Mouse (Mus musculus) liver, postnatal 0 days (tissue): ENCODE measurements around the gene Mrps6. TPM values are rescaled to one million over a fixed set of nuclear protein-coding genes. Genes with fewer than 3 reads are reported as not detected.

ENCODE experiments used
- ATAC-seq: fragments of 200-750 bp; cut with Nextera tagmentation; 2 replicates; pipeline ENCODE4 v1.8.0; 2017; ENCODE audit warnings: mild to moderate bottlenecking, moderate library complexity
- DNase-seq: peaks from one replicate; pipeline ENCODE4 v3.0.0-alpha.2; 2016
- H3K27ac ChIP-seq: fragments of 300-500 bp; sonication (generic); 2 replicates; pipeline ENCODE4 v1.5.1; 2014; ENCODE audit warnings: antibody characterized with exemption, moderate library complexity, mild to moderate bottlenecking, low read depth
- H3K27me3 ChIP-seq: fragments of 300-500 bp; sonication (generic); 2 replicates; pipeline ENCODE4 v1.6.1; 2014; ENCODE audit warnings: low read length, control low read depth, mixed read lengths; ENCODE audit not compliant: insufficient read depth
- H3K36me3 ChIP-seq: fragments of 300-500 bp; sonication (generic); replicated peaks from 2 replicates; pipeline ENCODE4 v1.6.1; 2014; ENCODE audit warnings: mild to moderate bottlenecking, control low read depth, low read length, moderate library complexity, mixed read lengths; ENCODE audit not compliant: insufficient read depth
- H3K4me1 ChIP-seq: fragments of 300-500 bp; sonication (generic); 2 replicates; pipeline ENCODE4 v1.6.1; 2014; ENCODE audit warnings: antibody characterized with exemption, mild to moderate bottlenecking, control low read depth; ENCODE audit not compliant: insufficient read depth
- H3K4me2 ChIP-seq: fragments of 300-500 bp; sonication (generic); 2 replicates; pipeline ENCODE4 v1.6.1; 2014; ENCODE audit warnings: low read depth, mild to moderate bottlenecking, low read length, moderate library complexity, mixed read lengths
- H3K4me3 ChIP-seq: fragments of 300-500 bp; sonication (generic); 2 replicates; pipeline ENCODE4 v1.5.1; 2014; ENCODE audit warnings: low read depth, low read length
- H3K9ac ChIP-seq: fragments of 300-500 bp; sonication (generic); replicated peaks from 2 replicates; pipeline ENCODE4 v1.6.1; 2014; ENCODE audit warnings: mild to moderate bottlenecking, moderate library complexity
- H3K9me3 ChIP-seq: fragments of 300-500 bp; sonication (generic); 2 replicates; pipeline ENCODE4 v1.6.1; 2016; ENCODE audit warnings: mild to moderate bottlenecking, control low read depth, low read length, mixed read lengths
- CTCF ChIP-seq: sonication (generic); IDR thresholded peaks from 2 replicates; pipeline ENCODE4 v1.5.1; 2016; ENCODE audit warnings: antibody characterized with exemption, low read depth
- EP300 ChIP-seq: IDR thresholded peaks from 2 replicates; pipeline ENCODE4 v1.6.1; 2016; ENCODE audit warnings: antibody characterized with exemption, low read depth, mild to moderate bottlenecking
- WGBS: fragments of 180-500 bp; shearing (Covaris S2); extraction: QIAGEN DNeasy Blood & Tissue Kit; methylation state at CpG from one replicate; pipeline ENCODE4 v1.1.7; 2014; ENCODE audit not compliant: insufficient replicate concordance; 5-methylcytosine and 5-hydroxymethylcytosine counted together
- polyA plus RNA-seq: library from polyadenylated mRNA; unstranded; fragments of >200 nt; fragmentation: Nextera tagmentation; extraction: Ambion mirVana; gene quantifications from 2 replicates; pipeline ENCODE4 v1.2.1, GENCODE M21; 2015

Mrps6 gene
- polyA plus RNA-seq, 1 experiment from 2014 or later = 41.4 TPM

DNA sequence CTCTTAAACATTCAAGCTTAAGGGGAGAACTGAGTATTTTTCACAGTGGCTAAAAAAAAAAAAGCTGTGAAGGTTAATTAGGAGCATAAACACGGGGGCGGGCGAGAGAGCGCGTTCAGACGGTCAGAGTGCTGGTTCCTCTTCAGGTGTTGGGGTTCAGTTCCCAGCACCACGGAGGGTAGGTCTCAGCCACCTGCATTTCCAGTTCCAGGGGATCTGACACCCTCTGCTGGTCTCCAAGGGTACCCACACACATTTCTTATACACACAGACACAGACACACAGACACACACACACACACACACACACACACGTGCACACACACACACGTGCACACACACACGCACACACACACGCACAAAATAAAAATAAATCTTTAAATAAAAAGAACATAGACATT is 18.1 kb upstream of the Mrps6 start:
- H3K27ac ChIP-seq = no peak overlapping the region
- no peak for ATAC-seq
- H3K4me2 ChIP-seq = no peak overlapping the region
- no peak for DNase-seq
- no peak for TF ChIP-seq EP300
- no peak for TF ChIP-seq CTCF
- H3K4me3 ChIP-seq = no peak overlapping the region
- H3K36me3 ChIP-seq = no peaks in the 10 kb centered on the region
- no peaks in the 10 kb centered on the region for H3K27me3 ChIP-seq
- no peaks in the 10 kb centered on the region for H3K9me3 ChIP-seq
- H3K4me1 ChIP-seq = peaks cover 2% of the 10 kb centered on the region; the same call in 1 of the 2 replicates
- no peak overlapping the region for H3K9ac ChIP-seq
- WGBS = 91% methylated on average over 11 of the region's 11 CpGs

DNA sequence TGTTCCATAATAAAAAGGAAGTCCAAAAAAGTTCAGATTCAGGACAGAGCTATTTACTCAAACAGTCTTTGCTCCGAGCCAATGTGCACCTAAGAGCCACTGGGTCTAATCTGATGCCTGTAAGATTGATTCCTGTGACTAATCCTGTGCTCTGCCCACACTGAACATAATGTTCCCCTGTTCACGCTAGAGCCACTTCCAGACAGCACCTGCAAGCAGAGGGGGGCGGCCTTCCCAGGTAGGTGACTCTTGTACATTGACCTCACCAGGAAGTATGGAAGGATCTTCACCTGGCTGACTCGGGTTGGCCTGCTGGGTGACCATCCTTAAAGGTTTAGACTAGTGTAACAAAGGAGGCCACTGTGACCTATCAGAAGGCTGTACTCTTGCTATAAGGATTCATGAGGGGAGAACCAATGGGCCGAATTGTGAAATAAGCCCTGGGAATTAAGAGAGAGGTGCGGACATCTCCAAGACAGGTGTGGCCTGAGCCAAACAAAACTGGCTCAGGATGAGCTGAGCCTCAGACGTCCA is 6.2 kb upstream of the Mrps6 start:
- H3K36me3 ChIP-seq = no peaks in the 10 kb centered on the region
- no peak overlapping the region for H3K4me3 ChIP-seq
- no peak overlapping the region for H3K4me2 ChIP-seq
- H3K9ac ChIP-seq = no peak overlapping the region
- no peaks in the 10 kb centered on the region for H3K4me1 ChIP-seq
- 71% methylated on average over 7 of the region's 7 CpGs for WGBS
- no peak overlapping the region for H3K27ac ChIP-seq
- no peak for TF ChIP-seq CTCF
- TF ChIP-seq EP300 = no peak
- no peak for ATAC-seq
- no peaks in the 10 kb centered on the region for H3K27me3 ChIP-seq
- H3K9me3 ChIP-seq = no peaks in the 10 kb centered on the region
- no peak for DNase-seq

DNA sequence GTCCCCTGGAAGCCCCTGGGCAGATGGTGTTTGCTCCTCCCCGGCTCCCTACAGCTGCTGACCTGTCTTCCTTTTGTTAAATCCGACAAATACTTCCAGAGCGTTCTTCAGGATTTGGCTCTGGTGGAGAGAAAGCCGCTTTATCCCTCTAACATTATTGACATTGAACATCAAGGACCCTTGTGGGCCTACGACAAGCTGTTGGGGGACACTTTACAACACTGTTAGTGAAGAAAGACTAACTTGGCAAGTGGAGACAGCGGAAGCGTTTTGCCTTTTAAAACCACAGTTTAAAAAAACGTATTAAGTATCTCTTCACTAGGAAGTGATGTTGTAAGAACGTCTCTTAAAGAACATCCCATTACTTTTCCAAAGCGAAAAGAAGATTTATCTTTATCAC is 5.5 kb upstream of the Mrps6 start:
- Histone ChIP-seq H3K27ac (no peak overlapping the region), H3K4me1 (0 out of 2 replicates have a peak, but pooled peaks cover 2% of the 10 kb centered on the region), H3K4me2 (no peak overlapping the region), H3K36me3 (no peaks in the 10 kb centered on the region), H3K9me3 (no peaks in the 10 kb centered on the region), H3K27me3 (no peaks in the 10 kb centered on the region), H3K9ac (no peak overlapping the region), H3K4me3 (no peak overlapping the region)
- TF ChIP-seq EP300 (no peak), CTCF (no peak)
- no peak for DNase-seq
- ATAC-seq = no peak
- WGBS = 73% methylated on average over 10 of the region's 10 CpGs

DNA sequence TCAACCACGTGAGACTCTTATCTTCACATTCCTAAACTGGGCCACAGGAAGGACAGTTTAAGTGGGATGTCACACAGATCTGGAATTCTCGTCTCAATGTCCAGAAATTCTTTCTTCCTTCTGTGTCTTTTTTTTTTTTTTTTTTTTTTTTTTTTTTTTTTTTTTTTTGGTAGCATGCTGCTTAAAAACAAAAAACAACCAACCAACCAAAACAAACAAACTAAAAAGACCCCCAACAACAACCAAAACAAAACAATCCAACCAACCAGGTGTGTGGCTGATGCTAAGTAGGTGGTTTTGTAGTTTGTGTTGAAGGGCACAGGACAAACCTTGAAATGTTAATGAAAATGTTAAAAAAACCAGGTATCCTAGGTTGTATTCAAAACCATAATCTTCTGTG is 1.4 kb upstream of the Mrps6 start:
- no peak for TF ChIP-seq EP300
- TF ChIP-seq CTCF = no peak

DNA sequence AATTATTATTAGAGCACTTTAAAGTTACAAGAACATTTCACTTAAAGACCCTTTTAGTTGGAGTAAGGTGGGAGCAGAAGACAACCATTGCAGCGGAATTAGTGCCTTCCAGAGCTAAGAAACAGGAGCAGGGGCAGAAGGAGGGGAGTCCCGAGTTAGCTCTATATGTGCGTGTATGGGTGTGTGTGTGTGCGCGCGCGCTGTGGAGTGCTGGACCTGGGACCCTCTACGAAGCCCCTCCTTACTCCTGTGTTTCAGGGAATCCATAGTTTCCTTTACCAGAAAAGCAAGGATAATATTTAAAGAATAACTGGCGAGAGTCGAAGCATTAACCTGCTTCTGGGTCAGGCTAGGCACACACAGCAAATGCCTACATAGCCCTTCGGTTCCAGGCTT is 616 bp upstream of the Mrps6 start:
- DNase-seq (no peak), ATAC-seq (no peak)
- 0 out of 2 replicates have a peak, but pooled peaks cover 2% of the 10 kb centered on the region for H3K27me3 ChIP-seq
- H3K9ac ChIP-seq = peak overlapping the region; percentile 77
- H3K36me3 ChIP-seq = peaks cover 3% of the 10 kb centered on the region
- peak overlapping the region; percentile 74 for H3K4me3 ChIP-seq
- H3K27ac ChIP-seq = peak overlapping the region; percentile 78; the same call in 1 of the 2 replicates
- H3K4me2 ChIP-seq = peak overlapping the region; percentile 95
- TF ChIP-seq CTCF (no peak), EP300 (no peak)
- WGBS = 5% methylated on average over 11 of the region's 11 CpGs
- peaks cover 17% of the 10 kb centered on the region; the same call in 1 of the 2 replicates for H3K4me1 ChIP-seq
- no peaks in the 10 kb centered on the region for H3K9me3 ChIP-seq

More for the DNA sequence above, 1.4 kb upstream of the Mrps6 start:
- DNase-seq (no peak), ATAC-seq (no peak)
- no peak overlapping the region for H3K4me2 ChIP-seq
- WGBS = 49% methylated on average over 2 of the region's 2 CpGs
- H3K27ac ChIP-seq = no peak overlapping the region
- no peak overlapping the region for H3K9ac ChIP-seq
- H3K27me3 ChIP-seq = 0 out of 2 replicates have a peak, but pooled peaks cover 2% of the 10 kb centered on the region
- no peak overlapping the region for H3K4me3 ChIP-seq
- H3K36me3 ChIP-seq = no peaks in the 10 kb centered on the region; the same call in none of the 2 replicates
- peaks cover 17% of the 10 kb centered on the region; the same call in 1 of the 2 replicates for H3K4me1 ChIP-seq
- no peaks in the 10 kb centered on the region for H3K9me3 ChIP-seq

DNA sequence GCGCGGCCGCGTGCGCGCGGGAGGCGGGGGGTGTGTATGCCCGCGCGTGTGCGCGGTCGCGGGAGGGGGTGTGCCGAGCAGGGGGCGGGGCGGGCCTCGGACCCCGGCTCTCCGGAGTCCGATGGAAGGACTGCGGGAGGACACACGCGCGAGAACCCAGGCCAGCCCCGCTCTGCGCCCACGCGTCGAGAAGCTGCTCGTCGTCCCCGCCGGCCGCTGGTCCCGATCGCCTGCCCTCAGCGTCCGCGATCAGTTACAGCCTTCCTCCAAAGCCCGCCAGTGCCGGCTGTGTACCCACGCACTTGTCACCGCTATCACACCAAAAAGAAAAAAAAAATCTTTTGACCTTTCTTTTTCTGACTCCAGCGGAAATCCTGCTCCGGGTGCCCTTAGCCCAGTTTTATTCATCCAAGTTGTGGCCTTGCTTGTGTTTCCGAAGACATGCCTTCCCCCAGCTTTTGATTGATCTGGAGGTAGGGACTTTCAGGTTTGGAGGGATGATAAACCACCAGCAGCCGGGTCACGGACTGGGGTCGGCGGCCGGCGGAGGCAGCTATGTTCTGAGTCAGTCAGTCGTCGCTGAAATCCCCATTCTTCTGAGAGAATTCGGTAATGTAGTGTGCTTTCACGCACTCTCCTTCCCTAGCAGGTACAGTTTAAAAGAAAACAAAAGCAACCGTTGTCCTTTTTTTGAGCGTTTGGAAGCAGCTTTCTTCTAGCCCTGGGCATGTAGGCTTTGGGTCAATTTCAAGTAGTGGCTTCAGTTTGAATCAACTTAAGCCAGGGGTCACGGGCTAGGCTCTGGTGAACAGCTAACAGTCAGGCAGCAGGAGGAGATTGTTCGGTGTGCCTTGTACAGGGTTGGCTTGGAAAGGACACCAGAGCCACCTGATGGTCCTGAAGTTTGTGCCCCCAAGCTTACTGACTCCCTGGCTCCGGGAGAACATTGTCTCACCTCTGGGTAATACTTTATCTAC is 862 bp downstream of the Mrps6 start:
- H3K27me3 ChIP-seq = 0 out of 2 replicates have a peak, but pooled peaks cover 2% of the 10 kb centered on the region
- WGBS = 8% methylated on average over 42 of the region's 63 CpGs
- H3K36me3 ChIP-seq = peaks cover 6% of the 10 kb centered on the region
- peak overlapping the region; percentile 95 for H3K4me2 ChIP-seq
- H3K4me1 ChIP-seq = peaks cover 17% of the 10 kb centered on the region; the same call in 1 of the 2 replicates
- DNase-seq (peak; percentile 20), ATAC-seq (no peak; the same call in 1 of the 2 replicates)
- TF ChIP-seq CTCF (no peak), EP300 (no peak)
- H3K9me3 ChIP-seq = no peaks in the 10 kb centered on the region
- H3K9ac ChIP-seq = peak overlapping the region; percentile 77
- peak overlapping the region; percentile 69 for H3K27ac ChIP-seq
- peak overlapping the region; percentile 74 for H3K4me3 ChIP-seq
